8 mouse cellular contexts compared by ENCODE assay signal in genomic region chr2:165326304-165327190, GRCm38 (mm10). TPM values are rescaled to one million over a fixed set of nuclear protein-coding genes. Genes with fewer than 3 reads are reported as not detected.
DNase-seq lines count a peak whose midpoint lies in the region; ATAC-seq lines count a peak whose summit lies in the region.

Elmo2 (minus strand) TSS chr2:165326479.

- H3K4me3 ChIP-seq in hindbrain, embryonic 16.5 days (ENCODE audit: low read length) = peak within 1 kb of the TSS; percentile 90
- H3K4me3 ChIP-seq in macrophage (ENCODE audit: inconsistent target) = peak within 1 kb of the TSS; percentile 94

- DNase-seq in WW6 (ENCODE audit: low read depth, low spot score) = peak; percentile 90
- peak; percentile 95 to 98 for DNase-seq in cerebellum, postnatal 4 days (ENCODE audit: low spot score in 2 of 2)
- DNase-seq in gastrocnemius, adult 18-20 months (ENCODE audit: low spot score) = peak; percentile 99
- peak; percentile 96 to 97 for DNase-seq in left cerebral cortex, adult 18-20 months (ENCODE audit: low spot score in 2 of 2)
- peak; percentile 98 for DNase-seq in right cerebral cortex, adult 18-20 months
- DNase-seq in urinary bladder, postnatal 10 days (ENCODE audit: low spot score) = peak; percentile 81

- H3K36me3 ChIP-seq in hindbrain, embryonic 16.5 days (ENCODE audit: control insufficient read depth, insufficient read depth, low read length) = no peaks in the 10 kb centered on the region
- no peaks in the 10 kb centered on the region for H3K36me3 ChIP-seq in macrophage (ENCODE audit: inconsistent target)

- H3K27me3 ChIP-seq in hindbrain, embryonic 16.5 days (replicated peaks; ENCODE audit: control insufficient read depth, insufficient read depth, low read length) = 0 out of 2 replicates have a peak, but pooled peaks cover 2% of the 10 kb centered on the region

- no peaks in the 10 kb centered on the region for H3K9me3 ChIP-seq in hindbrain, embryonic 16.5 days (ENCODE audit: control insufficient read depth, low read length)

- peak within 1 kb of the TSS; percentile 91 for H3K27ac ChIP-seq in hindbrain, embryonic 16.5 days (ENCODE audit: low read depth, low read length)
- H3K27ac ChIP-seq in macrophage = peak within 1 kb of the TSS; percentile 55

- ATAC-seq in hindbrain, embryonic 16.5 days = peak; percentile 97

- 0% methylated on average over 53 of the region's 55 CpGs for WGBS in hindbrain, embryonic 16.5 days
- 3% methylated on average over 50 of the region's 55 CpGs for WGBS in macrophage (ENCODE audit: missing documents)

- H3K4me1 ChIP-seq in hindbrain, embryonic 16.5 days (ENCODE audit: control insufficient read depth, insufficient read depth, low read depth, low read length) = peaks cover 38% of the 10 kb centered on the region

- H3K9ac ChIP-seq in hindbrain, embryonic 16.5 days (ENCODE audit: low read depth, low read length) = peak within 1 kb of the TSS; percentile 90

- H3K4me2 ChIP-seq in hindbrain, embryonic 16.5 days (ENCODE audit: low read length) = peak within 1 kb of the TSS; percentile 95

- H3K79me2 ChIP-seq in macrophage (ENCODE audit: inconsistent target) = peaks cover 46% of the 10 kb centered on the region

RNA-seq across cellular contexts. Expression of gene Elmo2, which starts in this region (rescaled TPM):
- total RNA-seq in gastrocnemius, adult 18-20 months (2021) = 10 to 100 TPM; 12.4 TPM
- 96.2 and 115 TPM in 2 replicates for polyA plus RNA-seq in hindbrain, embryonic 16.5 days (2015; fragmentation: Nextera tagmentation; extraction: Ambion mirVana)
- 100 to 1,000 TPM; 145 to 166 TPM for total RNA-seq in left cerebral cortex, adult 18-20 months (2021)
- total RNA-seq in macrophage (2018; cell fraction: chromatin; rRNA removed) = 100 to 1,000 TPM in 1 of 26 experiments, 10 to 100 TPM in 22, 1 to 10 TPM in 3; 7.7 to 100 (median 40.4) TPM
- total RNA-seq in macrophage (2018; cell fraction: cytosol; rRNA removed) = 10 to 100 TPM; 15.4 to 40.7 (median 27.7) TPM
- total RNA-seq in macrophage (2018; cell fraction: nucleus; rRNA removed) = 10 to 100 TPM; 11.9 to 74.8 (median 32.5) TPM
- 29.3 to 43.5 TPM (median 39.1 TPM) in 3 replicates for polyA plus RNA-seq in macrophage (2018)

Comparison
In these comparisons a context has a peak if more than half of its experiments do, and no peak if none do; other contexts are left out.
1. Peak in every context shown above with its lines: DNase-seq, ATAC-seq, H3K4me3 ChIP-seq and H3K27ac ChIP-seq.
2. RNA of gene Elmo2 (total RNA-seq): 145 to 166 TPM in left cerebral cortex, adult 18-20 months; 12.4 TPM in gastrocnemius, adult 18-20 months; every median in the first group is over 10 times any median in the second.